Mouse (Mus musculus) lung, postnatal 10 days (tissue): Measurements from ENCODE around the gene Rpl7l1.
"Not testable (repeated sequence)": the region's sequence is repeated elsewhere in the genome, so short reads cannot be mapped to it uniquely, and the experiment has no call there.

Experiments used
- DNase-seq: peaks from one replicate; pipeline ENCODE4 v3.0.0; 2021

The Rpl7l1 gene

GRCm38 (mm10) chr17:46774131-46774472, 8.4 kb downstream of the Rpl7l1 start:
- no peak for DNase-seq

- DNase-seq: no peak
Observed at GRCm38 (mm10) chr17:46773278-46774130, 9.0 kb downstream of the Rpl7l1 start.

- DNase-seq: peak; percentile 93
Observed at GRCm38 (mm10) chr17:46772404-46773277, 9.8 kb downstream of the Rpl7l1 start, which contains the start of gene 2310039H08Rik. Gene 2310039H08Rik, plus strand, starts transcription at chr17:46772635.

GRCm38 (mm10) chr17:46772038-46772403, 10.5 kb downstream of the Rpl7l1 start:
- no peak for DNase-seq

- no peak for DNase-seq
Observed at GRCm38 (mm10) chr17:46771616-46772015, 10.9 kb downstream of the Rpl7l1 start.

GRCm38 (mm10) chr17:46771025-46771424, 11.4 kb downstream of the Rpl7l1 start:
- no peak for DNase-seq

- no peak for DNase-seq
Observed at GRCm38 (mm10) chr17:46770546-46770945, 11.9 kb downstream of the Rpl7l1 start.

- DNase-seq: peak; percentile 62
Observed at GRCm38 (mm10) chr17:46767868-46768267, 14.6 kb downstream of the Rpl7l1 start.

GRCm38 (mm10) chr17:46764916-46765315, 17.6 kb downstream of the Rpl7l1 start:
- DNase-seq: not testable (repeated sequence)

- no peak for DNase-seq
Observed at GRCm38 (mm10) chr17:46763544-46763943, 18.9 kb downstream of the Rpl7l1 start, which contains the start of gene Ptcra. Gene Ptcra, minus strand, starts transcription at chr17:46763712.

- DNase-seq: no peak
Observed at GRCm38 (mm10) chr17:46758753-46759152, 23.7 kb downstream of the Rpl7l1 start.

GRCm38 (mm10) chr17:46751794-46752556, 30.5 kb downstream of the Rpl7l1 start, which contains the start of gene Cnpy3:
Gene Cnpy3, minus strand, starts transcription at chr17:46752214.
- peak; percentile 99 for DNase-seq

GRCm38 (mm10) chr17:46751056-46751793, 31.2 kb downstream of the Rpl7l1 start:
- DNase-seq: peak; percentile 66

- no peak for DNase-seq
Observed at GRCm38 (mm10) chr17:46750580-46750979, 31.9 kb downstream of the Rpl7l1 start.

GRCm38 (mm10) chr17:46749282-46749681, 33.2 kb downstream of the Rpl7l1 start:
- no peak for DNase-seq

GRCm38 (mm10) chr17:46747806-46748205, 34.7 kb downstream of the Rpl7l1 start:
- no peak for DNase-seq

- DNase-seq: no peak
Observed at GRCm38 (mm10) chr17:46747234-46747633, 35.2 kb downstream of the Rpl7l1 start.

- DNase-seq: no peak
Observed at GRCm38 (mm10) chr17:46745506-46745905, 37.0 kb downstream of the Rpl7l1 start.

GRCm38 (mm10) chr17:46742986-46743385, 39.5 kb downstream of the Rpl7l1 start:
- DNase-seq: peak; percentile 43

- DNase-seq: no peak
Observed at GRCm38 (mm10) chr17:46741305-46741704, 41.2 kb downstream of the Rpl7l1 start.

- peak; percentile 43 for DNase-seq
Observed at GRCm38 (mm10) chr17:46736160-46736559, 46.3 kb downstream of the Rpl7l1 start.

- no peak for DNase-seq
Observed at GRCm38 (mm10) chr17:46735287-46735686, 47.2 kb downstream of the Rpl7l1 start.
